Mouse (Mus musculus) heart, embryonic 15.5 days (tissue): ENCODE results near the gene Olfr1465. TPM values are rescaled to one million over a fixed set of nuclear protein-coding genes. Genes with fewer than 3 reads are reported as not detected.

Experiments
- ATAC-seq: fragments of 200-750 bp; cut with Nextera tagmentation; replicated peaks from 2 replicates; pipeline ENCODE4 v1.8.0; 2017; ENCODE audit warnings: low read depth, moderate TSS enrichment; ENCODE audit not compliant: insufficient number of reproducible peaks, insufficient read depth, low FRiP score
- H3K27ac ChIP-seq: fragments of 300-500 bp; sonication (generic); 2 replicates; pipeline ENCODE4 v1.5.1; 2015; ENCODE audit warnings: mild to moderate bottlenecking, inconsistent platforms
- H3K27me3 ChIP-seq: fragments of 300-500 bp; sonication (generic); 2 replicates; pipeline ENCODE4 v1.6.1; 2015; ENCODE audit warnings: inconsistent platforms
- H3K36me3 ChIP-seq: fragments of 300-500 bp; sonication (generic); 2 replicates; pipeline ENCODE4 v1.6.1; 2015; ENCODE audit warnings: mild to moderate bottlenecking, inconsistent platforms
- H3K4me1 ChIP-seq: fragments of 300-500 bp; sonication (generic); replicated peaks from 2 replicates; pipeline ENCODE4 v1.6.1; 2015; ENCODE audit warnings: inconsistent platforms
- H3K4me2 ChIP-seq: fragments of 300-500 bp; sonication (generic); 2 replicates; pipeline ENCODE4 v1.6.1; 2015; ENCODE audit warnings: inconsistent platforms, mild to moderate bottlenecking, moderate library complexity
- H3K4me3 ChIP-seq: fragments of 300-500 bp; sonication (generic); 2 replicates; pipeline ENCODE4 v1.5.1; 2015; ENCODE audit warnings: mild to moderate bottlenecking, inconsistent platforms
- H3K9ac ChIP-seq: fragments of 300-500 bp; sonication (generic); 2 replicates; pipeline ENCODE4 v1.6.1; 2015; ENCODE audit warnings: mild to moderate bottlenecking, inconsistent platforms
- H3K9me3 ChIP-seq: fragments of 300-500 bp; sonication (generic); replicated peaks from 2 replicates; pipeline ENCODE4 v1.6.1; 2016; ENCODE audit warnings: inconsistent platforms
- WGBS: fragments of 180-500 bp; shearing (Covaris S2); methylation state at CpG from one replicate; pipeline ENCODE4 v1.1.7; 2015; ENCODE audit warnings: mixed read lengths; 5-methylcytosine and 5-hydroxymethylcytosine counted together
- polyA plus RNA-seq: library from polyadenylated mRNA; unstranded; fragments of >200 nt; fragmentation: Nextera tagmentation; extraction: Ambion mirVana; gene quantifications from 2 replicates; pipeline ENCODE4 v1.2.1, GENCODE M21; 2015

The Olfr1465 gene
- polyA plus RNA-seq, result not detected in 2 replicates

GRCm38 (mm10) chr19:13315441-13315840 is at the start of gene Olfr1465:
Gene Olfr1465, minus strand, starts transcription at chr19:13315541.
- no peak within 1 kb of the TSS for H3K4me2 ChIP-seq
- H3K27ac ChIP-seq, result no peak within 1 kb of the TSS
- no peak within 1 kb of the TSS for H3K4me3 ChIP-seq
- no peak for ATAC-seq
- no peak within 1 kb of the TSS for H3K9ac ChIP-seq
- H3K36me3 ChIP-seq, result no peaks in the 10 kb centered on the region
- H3K27me3 ChIP-seq, result no peaks in the 10 kb centered on the region
- no peaks in the 10 kb centered on the region for H3K4me1 ChIP-seq
- H3K9me3 ChIP-seq, result no peaks in the 10 kb centered on the region

DNA sequence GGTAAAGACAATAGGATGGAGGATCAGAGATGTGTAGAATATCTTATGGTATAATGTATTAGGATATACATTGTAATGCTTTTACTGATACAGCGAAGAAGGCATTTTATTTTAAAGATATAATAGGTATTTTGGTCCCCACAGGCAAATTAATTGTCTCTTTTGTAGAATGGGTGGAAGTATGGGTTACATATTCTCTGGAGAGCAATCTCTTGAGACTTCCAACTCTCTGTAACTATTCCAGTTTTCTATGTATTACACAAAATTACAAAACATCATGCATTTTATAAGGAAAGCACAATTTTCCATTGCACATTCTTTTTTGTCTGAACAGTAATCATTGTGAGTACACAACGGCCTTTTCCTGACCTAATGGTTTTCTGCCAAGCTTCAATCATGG is 46.6 kb upstream of the Olfr1465 start, which contains the start of gene Olfr1467:
TSS of gene Olfr1467 (plus strand) at position 301 of the 400 bp plus-strand sequence.
- ATAC-seq, result no peak
- no peaks in the 10 kb centered on the region for H3K4me1 ChIP-seq
- no peak within 1 kb of the TSS for H3K4me3 ChIP-seq
- H3K36me3 ChIP-seq, result no peaks in the 10 kb centered on the region
- no peak within 1 kb of the TSS for H3K27ac ChIP-seq
- H3K9ac ChIP-seq, result no peak within 1 kb of the TSS
- no peaks in the 10 kb centered on the region for H3K27me3 ChIP-seq
- WGBS, result 55% methylated on average over 2 of the region's 2 CpGs
- no peaks in the 10 kb centered on the region; the same call in 1 of the 2 replicates for H3K9me3 ChIP-seq
- no peak within 1 kb of the TSS for H3K4me2 ChIP-seq

- no peaks in the 10 kb centered on the region for H3K36me3 ChIP-seq
- no peak within 1 kb of the TSS for H3K4me2 ChIP-seq
- no peaks in the 10 kb centered on the region for H3K27me3 ChIP-seq
- ATAC-seq, result no peak
- WGBS, result 74% methylated on average over 2 of the region's 2 CpGs
- peaks cover 4% of the 10 kb centered on the region; the same call in 1 of the 2 replicates for H3K9me3 ChIP-seq
- H3K9ac ChIP-seq, result no peak within 1 kb of the TSS
- no peak within 1 kb of the TSS for H3K4me3 ChIP-seq
- H3K4me1 ChIP-seq, result no peaks in the 10 kb centered on the region
- H3K27ac ChIP-seq, result no peak within 1 kb of the TSS
Observed at GRCm38 (mm10) chr19:13338562-13338961, 23.2 kb upstream of the Olfr1465 start, which contains the start of gene Olfr1466. Gene Olfr1466, plus strand, starts transcription at chr19:13338862.

Other genes starting within 250 kb of the Olfr1465 start
- gene Olfr1457, start 217.7 kb downstream of the Olfr1465 start, polyA plus RNA-seq, result not detected in 2 replicates
- not detected in 2 replicates for gene Olfr1458, start 208.8 kb downstream of the Olfr1465 start, polyA plus RNA-seq
- gene Olfr1459, start 166.0 kb downstream of the Olfr1465 start, polyA plus RNA-seq, result not detected in 2 replicates
- gene Olfr1461, start 152.5 kb downstream of the Olfr1465 start, polyA plus RNA-seq, result not detected in 2 replicates
- gene Olfr1462, start 129.8 kb downstream of the Olfr1465 start, polyA plus RNA-seq, result not detected in 2 replicates
- gene Olfr1463, start 84.2 kb downstream of the Olfr1465 start, polyA plus RNA-seq, result not detected in 2 replicates
- not detected in 2 replicates for gene Olfr1466, start 23.3 kb upstream of the Olfr1465 start, polyA plus RNA-seq
- gene Olfr1467, start 46.7 kb upstream of the Olfr1465 start, polyA plus RNA-seq, result not detected in 2 replicates
- not detected in 2 replicates for gene Olfr1469, start 92.3 kb upstream of the Olfr1465 start, polyA plus RNA-seq
- gene Olfr1471, start 127.9 kb upstream of the Olfr1465 start, polyA plus RNA-seq, result not detected in 2 replicates
- gene Olfr1472, start 140.5 kb upstream of the Olfr1465 start, polyA plus RNA-seq, result not detected in 2 replicates
- not detected in 2 replicates for gene Olfr1474, start 154.0 kb upstream of the Olfr1465 start, polyA plus RNA-seq
- not detected in 2 replicates for gene Olfr1475, start 164.7 kb upstream of the Olfr1465 start, polyA plus RNA-seq
- not detected in 2 replicates for gene Olfr1477, start 185.0 kb upstream of the Olfr1465 start, polyA plus RNA-seq
- not detected in 2 replicates for gene Olfr1480, start 212.4 kb upstream of the Olfr1465 start, polyA plus RNA-seq